Mouse (Mus musculus) MEL (cell line): Measurements from ENCODE around the gene Tmprss6.

Source experiments
- CTCF ChIP-seq, 3 experiments: IDR thresholded peaks in 2 of 3; conservative IDR thresholded peaks in 1 of 3; 2 replicates each; pipeline ENCODE4 v1.5.1; 2011 to 2012; ENCODE audit warnings: low read length in 3 of 3, low read depth in 2 of 3, mild to moderate bottlenecking in 2 of 3, improper control_type of control experiment in 1 of 3, inconsistent platforms in 1 of 3, mixed read lengths in 1 of 3, moderate library complexity in 1 of 3; ENCODE audit not compliant: control insufficient read depth in 1 of 3, insufficient read depth in 1 of 3, poor library complexity in 1 of 3, severe bottlenecking in 1 of 3
- EP300 ChIP-seq, 2 experiments: IDR thresholded peaks; 2 replicates each; pipeline ENCODE4 v1.6.1; 2011; ENCODE audit warnings: improper control_type of control experiment in 2 of 2, low read length in 2 of 2, low read depth in 1 of 2, mild to moderate bottlenecking in 1 of 2
- ETS1 ChIP-seq: IDR thresholded peaks from 2 replicates; pipeline ENCODE4 v1.6.1; 2012; ENCODE audit warnings: low read depth, mild to moderate bottlenecking, inconsistent platforms, low read length, improper control_type of control experiment, moderate library complexity
- KAT2A ChIP-seq: conservative IDR thresholded peaks from 2 replicates; pipeline ENCODE4 v1.6.1; 2012; ENCODE audit warnings: low read depth, low read length, improper control_type of control experiment, inconsistent platforms
- MYC ChIP-seq: IDR thresholded peaks from 2 replicates; pipeline ENCODE4 v1.6.1; 2011; ENCODE audit warnings: low read depth, mild to moderate bottlenecking, low read length, improper control_type of control experiment, moderate library complexity
- POLR2A ChIP-seq, 2 experiments: IDR thresholded peaks; 2 replicates each; pipeline ENCODE4 v1.6.1; 2011 to 2012; ENCODE audit warnings: low read length in 2 of 2, mild to moderate bottlenecking in 2 of 2, control low read depth in 1 of 2, improper control_type of control experiment in 1 of 2, low read depth in 1 of 2, moderate library complexity in 1 of 2; ENCODE audit not compliant: control insufficient read depth in 1 of 2, insufficient read depth in 1 of 2, poor library complexity in 1 of 2
- POLR2AphosphoS5 ChIP-seq: IDR thresholded peaks from 2 replicates; pipeline ENCODE4 v1.6.1; 2012; ENCODE audit warnings: low read depth, borderline replicate concordance, mild to moderate bottlenecking, inconsistent platforms, low read length, moderate library complexity, mixed read lengths
- SIN3A ChIP-seq: IDR thresholded peaks from 2 replicates; pipeline ENCODE4 v1.6.1; 2012; ENCODE audit warnings: low read length, improper control_type of control experiment, inconsistent platforms
- TAL1 ChIP-seq: IDR thresholded peaks from 2 replicates; pipeline ENCODE4 v1.6.1; 2012; ENCODE audit warnings: mild to moderate bottlenecking, inconsistent platforms, low read length, moderate library complexity, mixed read lengths
- UBTF ChIP-seq: IDR thresholded peaks from 2 replicates; pipeline ENCODE4 v1.6.1; 2012; ENCODE audit warnings: low read depth, mild to moderate bottlenecking, inconsistent platforms, low read length, improper control_type of control experiment, moderate library complexity, borderline replicate concordance; ENCODE audit not compliant: insufficient read depth
- USF1 ChIP-seq: IDR thresholded peaks from 2 replicates; pipeline ENCODE4 v1.6.1; 2014; ENCODE audit warnings: low read depth, mild to moderate bottlenecking, inconsistent platforms, low read length, improper control_type of control experiment, moderate library complexity
- ZMIZ1 ChIP-seq: IDR thresholded peaks from 2 replicates; pipeline ENCODE4 v1.6.1; 2012; ENCODE audit warnings: low read depth, mild to moderate bottlenecking, inconsistent platforms, low read length, improper control_type of control experiment, moderate library complexity

DNA sequence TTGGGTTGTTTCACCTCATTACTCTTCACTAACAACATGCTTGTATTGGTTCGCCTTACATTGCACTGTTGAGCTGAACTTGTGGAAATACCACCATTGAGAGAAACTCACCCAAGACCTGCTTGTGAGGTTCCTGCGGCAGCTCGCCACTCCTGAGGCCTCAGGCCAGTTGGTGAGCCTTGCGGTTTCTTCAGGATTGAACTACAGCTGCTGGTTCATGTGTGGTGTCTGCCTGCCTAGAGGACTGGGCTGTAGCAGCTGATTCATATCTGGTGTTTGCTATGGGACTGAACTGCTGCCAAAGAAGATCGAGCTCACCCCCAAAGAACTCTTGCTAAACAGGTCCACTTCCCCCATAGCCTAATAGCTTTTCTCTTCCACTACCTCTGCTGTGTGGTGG, 36.4 kb upstream of the Tmprss6 start:
- TF ChIP-seq CTCF (IDR thresholded peaks at IDR 0.05 in 2 of 3, conservative IDR thresholded peaks at IDR 0.05 in 1 of 3; ENCODE audit: control insufficient read depth in 1 of 3, insufficient read depth in 1 of 3, low read depth in 2 of 3, low read length in 3 of 3, poor library complexity in 1 of 3, severe bottlenecking in 1 of 3) (no peak), POLR2A (IDR thresholded peaks at IDR 0.05; ENCODE audit: control insufficient read depth in 1 of 2, insufficient read depth in 1 of 2, low read depth in 1 of 2, low read length in 2 of 2, poor library complexity in 1 of 2) (no peak), SIN3A (no peak), EP300 (IDR thresholded peaks at IDR 0.05; ENCODE audit: low read depth in 1 of 2, low read length in 2 of 2) (no peak), KAT2A (no peak), USF1 (no peak), UBTF (no peak), POLR2AphosphoS5 (no peak), TAL1 (no peak), MYC (no peak), ZMIZ1 (no peak), ETS1 (no peak)
